Mouse (Mus musculus) left cerebral cortex, postnatal 4 days (tissue): ENCODE results near the gene Zfp553. TPM values are rescaled to one million over a fixed set of nuclear protein-coding genes. Genes with fewer than 3 reads are reported as not detected.
A peak's percentile ranks its signal among the peaks of the same experiment; 100 is the strongest.

Source experiments
- DNase-seq: peaks from one replicate; pipeline ENCODE4 v3.0.0-alpha.2; 2022
- intact Hi-C: fragments of 180-260 bp; cut with DNase I; formaldehyde crosslinking; loops from one replicate; pipeline ENCODE4 v1.15.1; 2025
- total RNA-seq, 2 experiments: library from RNA; stranded (reverse); gene quantifications; 2 replicates each; pipeline ENCODE4 v1.2.3; 2021

Zfp553 gene
- total RNA-seq, 2 experiments from 2014 or later = 28.4 to 28.8 TPM

DNA sequence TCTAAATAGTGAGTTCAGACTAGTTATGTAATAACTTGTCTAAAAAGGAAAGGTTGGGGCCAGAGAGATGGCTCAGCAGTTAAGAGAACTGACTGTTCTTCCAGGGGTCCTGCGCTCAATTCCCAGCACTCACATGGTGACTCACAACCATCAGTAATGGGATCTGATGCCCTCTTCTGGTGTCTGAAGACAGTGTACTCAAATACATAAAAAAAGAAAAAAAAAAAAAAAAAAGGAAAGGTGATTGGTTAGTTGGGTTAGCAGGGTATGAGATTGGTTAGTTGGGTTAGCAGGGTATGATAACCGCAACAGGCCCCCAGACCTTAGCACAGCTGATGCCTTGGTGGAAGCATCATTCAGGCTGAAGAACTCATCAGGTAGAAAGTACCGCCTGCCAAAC is 30.7 kb downstream of the Zfp553 start:
- intact Hi-C loops = no loop called here
- DNase-seq = no peak

DNA sequence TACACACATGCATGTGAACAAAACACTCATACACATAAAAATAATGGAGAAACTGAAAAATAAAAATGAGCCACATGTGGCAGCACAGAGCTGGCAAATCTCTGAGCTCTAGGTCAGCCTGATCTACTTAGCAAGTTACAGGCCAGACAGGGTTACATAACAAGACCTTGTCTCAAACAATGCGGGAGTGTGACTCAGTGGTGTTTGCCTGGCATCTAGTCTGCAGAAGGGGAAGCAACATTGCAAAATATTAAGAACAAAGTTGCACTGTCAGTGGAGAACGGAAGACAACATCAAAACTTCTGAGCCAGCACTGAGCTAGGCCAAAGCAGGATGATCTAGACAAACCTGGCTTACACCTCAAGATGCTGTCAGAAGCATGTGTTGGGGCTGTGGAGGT is 37.4 kb downstream of the Zfp553 start:
- DNase-seq = no peak
- intact Hi-C loops = no loop called here

DNA sequence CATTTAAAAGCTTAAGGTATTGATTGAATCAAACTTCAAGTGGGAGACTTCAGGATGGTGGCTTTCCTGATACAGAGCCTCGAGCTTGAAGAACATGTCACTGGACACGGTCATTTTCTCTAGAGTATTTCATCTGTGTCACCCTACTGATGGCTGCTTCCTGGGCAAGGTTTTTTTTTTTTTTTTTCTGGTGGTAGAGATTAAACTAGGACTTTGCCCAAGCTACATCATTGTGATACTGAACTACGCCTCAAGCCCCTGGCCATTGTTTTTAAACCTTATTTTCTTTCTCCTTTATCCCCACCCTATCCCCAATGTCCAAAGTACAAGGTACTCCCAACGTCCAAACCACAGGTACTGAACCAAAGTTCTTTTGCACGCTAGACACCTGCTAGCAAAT is 37.8 kb downstream of the Zfp553 start:
- intact Hi-C loops = no loop called here
- no peak for DNase-seq

DNA sequence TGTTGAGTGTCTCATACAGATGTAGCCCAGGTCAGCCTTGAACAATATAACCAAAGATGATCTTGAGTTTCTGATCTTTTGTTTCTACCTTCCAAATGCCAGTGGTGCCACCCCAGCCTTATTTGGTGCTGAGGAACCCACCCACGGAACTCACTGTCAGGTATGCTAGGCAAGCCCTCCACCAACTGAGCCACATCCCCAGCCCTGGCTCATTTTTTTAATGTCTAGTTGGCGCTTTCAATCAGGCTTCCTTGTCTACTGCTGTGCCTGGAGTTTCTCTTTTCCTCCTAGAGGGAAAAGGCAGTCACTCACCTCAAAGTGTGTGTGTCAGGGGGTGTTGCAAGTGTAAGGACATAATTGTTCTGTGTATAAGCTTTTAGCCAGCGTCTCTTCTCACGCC is 38.2 kb downstream of the Zfp553 start:
- intact Hi-C loops = no loop called here
- no peak for DNase-seq

DNA sequence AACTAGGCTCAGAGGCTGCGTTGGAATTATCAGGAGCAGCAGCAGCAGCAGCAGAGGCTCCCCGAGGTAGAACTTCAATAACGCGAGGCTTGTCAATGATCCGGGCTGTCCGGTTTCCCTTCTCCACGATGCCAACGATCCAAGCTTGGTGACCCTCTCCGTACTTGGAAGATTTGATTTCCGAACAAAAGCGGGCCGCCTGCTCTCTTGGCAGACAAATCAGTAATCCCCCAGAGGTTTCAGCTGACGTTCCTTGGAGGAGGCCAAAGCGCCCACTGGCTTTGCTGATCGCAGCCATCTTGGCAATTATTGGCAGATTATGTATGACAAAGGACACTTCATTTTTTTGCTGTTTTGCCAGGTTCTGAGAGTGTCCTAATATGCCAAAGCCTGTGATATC is 39.7 kb downstream of the Zfp553 start:
- intact Hi-C loops = no loop called here
- no peak for DNase-seq

DNA sequence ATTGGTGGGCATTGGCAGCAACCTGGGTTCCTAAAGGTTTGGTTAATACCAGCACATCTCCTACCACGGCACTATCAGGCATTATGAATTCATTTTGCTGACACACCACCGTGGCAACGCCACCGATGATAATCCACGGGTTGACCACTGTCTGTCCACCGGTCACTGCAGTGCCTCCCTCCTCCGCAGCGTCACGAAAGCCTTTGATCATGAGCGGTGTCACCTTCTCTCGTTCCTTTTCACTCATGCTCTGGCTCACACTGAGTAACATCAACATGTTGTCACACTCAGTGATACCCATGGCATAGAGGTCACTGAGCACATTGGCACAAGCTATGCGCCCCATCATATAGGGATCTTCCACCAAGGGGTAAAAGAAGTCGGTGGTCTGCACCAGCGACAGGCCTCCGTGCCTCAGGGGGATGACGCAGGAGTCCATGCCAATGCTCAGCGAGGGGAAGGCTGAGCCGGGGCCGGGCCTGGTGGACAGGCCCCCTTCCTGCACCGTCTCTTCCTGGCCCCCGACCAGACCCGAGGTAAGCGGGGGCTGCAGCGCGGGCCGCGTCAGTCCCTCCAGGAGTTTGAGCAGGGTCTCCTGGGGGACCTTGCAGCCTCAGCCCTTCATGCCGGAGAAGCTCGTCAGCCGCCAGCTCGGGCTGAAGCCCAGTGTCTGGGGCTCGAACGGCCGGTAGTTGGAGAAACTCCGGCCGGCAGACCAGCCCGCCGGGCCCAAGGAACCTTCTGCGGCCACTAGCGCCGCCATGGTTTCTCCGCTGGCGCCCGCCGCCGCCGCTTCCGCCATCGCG is 40.5 kb downstream of the Zfp553 start:
- intact Hi-C loops = no loop called here

DNA sequence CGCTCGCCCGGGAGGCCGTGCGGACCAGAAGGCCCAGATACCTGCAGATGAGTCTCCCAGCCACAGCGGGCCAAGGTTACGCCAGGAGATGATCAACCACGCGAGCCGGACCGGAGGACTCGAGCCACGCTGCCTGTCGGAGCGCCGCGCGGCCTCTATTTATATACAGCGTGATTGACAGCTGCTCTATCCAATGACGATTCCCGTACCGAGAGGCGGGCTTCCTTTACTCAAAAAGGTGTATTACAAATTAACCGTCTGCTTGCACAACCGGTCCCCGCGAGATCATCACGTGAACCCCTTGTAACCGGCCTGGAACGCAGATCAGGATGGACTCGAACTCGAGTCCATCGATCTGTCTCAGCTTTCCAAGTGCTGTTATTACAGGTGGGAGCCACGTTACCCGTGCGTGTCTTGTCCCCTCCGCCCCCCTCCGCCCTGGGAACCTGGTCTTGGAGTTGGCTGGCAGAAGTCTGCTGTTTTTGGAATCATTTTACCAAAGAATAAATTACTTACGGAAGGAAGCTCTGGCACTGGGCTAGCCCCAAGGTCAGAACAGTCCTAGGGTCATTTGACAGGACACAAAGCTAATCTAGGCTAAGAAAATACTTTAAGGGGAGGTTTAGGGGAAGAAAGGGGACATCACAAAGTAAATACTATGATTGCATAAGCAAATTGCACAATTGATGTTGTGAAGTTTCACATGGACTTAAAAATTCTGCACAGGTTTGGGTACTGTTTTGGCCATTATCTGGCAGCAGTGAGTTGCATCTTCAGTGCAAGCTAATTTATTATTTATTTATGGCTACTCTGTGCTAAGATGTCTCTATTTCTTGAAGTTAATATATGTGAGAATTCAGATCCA is 41.3 kb downstream of the Zfp553 start, which contains the start of gene Sephs2:
Gene Sephs2 (minus strand): TSS at position 131 of the 865 bp plus-strand sequence.
- DNase-seq = peak; percentile 88
- intact Hi-C loops = no loop called here

More for the DNA sequence above, 40.5 kb downstream of the Zfp553 start:
- peak; percentile 62 for DNase-seq

DNA sequence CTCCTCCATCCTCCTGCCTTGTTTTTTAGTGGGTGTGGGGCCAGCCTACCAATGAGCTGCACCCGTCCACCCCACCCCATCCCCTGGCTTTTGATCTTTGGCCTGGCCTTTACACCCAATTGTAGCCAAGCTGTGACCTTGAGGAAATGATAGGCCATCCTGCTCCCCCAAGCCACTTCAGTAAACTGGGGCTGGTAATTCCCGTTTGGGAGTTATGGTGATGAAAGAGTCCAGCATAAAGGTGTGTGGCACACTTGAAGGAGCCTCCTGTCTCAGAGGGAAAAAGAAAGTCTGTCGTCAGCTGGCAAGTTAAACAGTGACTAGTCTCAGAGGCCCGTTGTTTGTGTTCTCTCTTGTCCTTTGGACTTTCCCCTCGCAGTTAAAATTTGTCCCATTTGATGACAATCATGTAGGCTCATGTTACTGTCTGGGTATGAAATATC is 43.7 kb downstream of the Zfp553 start:
- intact Hi-C loops = no loop called here

DNA sequence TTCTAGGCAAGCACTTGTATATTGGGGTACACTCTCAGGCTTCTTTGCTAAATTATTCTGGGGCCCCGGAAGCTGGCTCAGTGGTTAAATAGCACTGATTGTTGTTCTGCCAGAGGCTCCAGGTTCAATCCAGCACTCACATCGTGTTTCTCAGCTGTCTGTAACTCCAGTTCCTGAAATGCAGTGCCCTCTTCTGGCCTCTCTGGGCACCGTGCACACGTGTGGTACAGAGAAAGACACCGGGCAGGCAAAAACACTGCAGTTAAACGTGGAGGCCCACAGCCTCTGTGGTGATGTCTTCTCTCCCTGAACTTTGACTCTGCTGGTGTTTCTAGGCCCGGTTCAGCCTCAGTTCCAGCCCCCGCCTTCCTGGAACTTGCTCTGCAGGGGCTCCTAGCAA is 45.5 kb downstream of the Zfp553 start:
- intact Hi-C loops = no loop called here
- peak; percentile 46 for DNase-seq

More for the DNA sequence above, 43.7 kb downstream of the Zfp553 start:
- no peak for DNase-seq

DNA sequence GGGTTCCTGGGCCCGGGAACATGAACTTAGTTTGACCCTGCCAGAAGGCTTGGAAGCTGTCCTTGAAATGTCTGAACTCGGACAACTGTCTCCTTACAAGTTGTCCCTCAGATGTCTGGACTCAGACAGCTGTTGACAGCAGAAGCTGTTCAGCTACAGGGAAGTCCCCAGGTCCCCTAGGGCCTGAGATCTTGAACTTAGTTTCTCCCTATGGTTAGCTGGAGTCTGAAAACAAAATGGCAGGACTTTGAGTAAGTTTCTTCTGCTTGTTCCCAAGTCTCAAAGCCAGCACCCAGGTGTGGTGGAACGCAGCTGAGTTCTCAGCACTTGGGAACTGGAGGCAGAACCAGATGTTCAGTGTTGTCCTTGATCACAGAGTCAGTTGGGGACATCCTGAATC is 47.2 kb downstream of the Zfp553 start:
- intact Hi-C loops = no loop called here

DNA sequence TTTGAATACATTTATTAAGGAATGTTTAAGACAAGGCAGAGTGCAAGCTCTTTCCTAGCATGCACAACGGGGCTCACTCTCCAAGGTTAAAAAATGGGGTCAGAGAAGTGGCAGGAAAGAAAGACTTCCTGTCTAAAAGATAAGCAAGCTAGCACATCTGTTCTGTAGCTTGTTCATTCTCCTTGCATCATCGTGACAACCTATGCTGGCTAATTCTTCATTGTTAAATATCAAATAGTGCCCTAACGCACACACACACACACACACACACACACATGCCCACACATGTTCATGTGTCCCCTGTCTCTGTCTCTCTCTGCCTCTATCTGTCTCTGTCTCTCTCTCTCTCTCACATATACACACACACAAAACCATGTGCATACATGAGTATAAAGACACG is 48.3 kb downstream of the Zfp553 start:
- intact Hi-C loops = no loop called here

More for the DNA sequence above, 47.2 kb downstream of the Zfp553 start:
- DNase-seq = no peak

DNA sequence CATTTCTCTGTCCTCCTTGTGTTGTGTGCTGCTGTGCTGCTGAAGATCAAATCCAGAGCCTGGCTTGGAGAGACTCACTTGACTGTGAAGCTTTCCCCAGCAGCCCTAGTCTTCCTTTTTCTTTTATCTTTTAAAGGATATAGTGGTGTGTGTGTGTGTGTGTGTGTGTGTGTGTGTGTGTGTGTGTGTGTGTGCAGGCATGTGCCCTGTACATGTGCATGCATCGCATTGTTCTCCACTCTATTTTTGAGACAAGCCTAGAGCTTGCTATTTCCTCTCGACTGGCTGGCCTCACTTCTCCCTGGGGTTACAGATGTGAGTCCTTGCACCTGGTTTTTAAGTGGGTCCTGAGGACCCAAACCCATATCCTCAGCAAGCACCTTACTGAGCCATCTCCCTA is 49.3 kb downstream of the Zfp553 start:
- intact Hi-C loops = no loop called here
- no peak for DNase-seq

More for the DNA sequence above, 48.3 kb downstream of the Zfp553 start:
- DNase-seq = no peak

DNA sequence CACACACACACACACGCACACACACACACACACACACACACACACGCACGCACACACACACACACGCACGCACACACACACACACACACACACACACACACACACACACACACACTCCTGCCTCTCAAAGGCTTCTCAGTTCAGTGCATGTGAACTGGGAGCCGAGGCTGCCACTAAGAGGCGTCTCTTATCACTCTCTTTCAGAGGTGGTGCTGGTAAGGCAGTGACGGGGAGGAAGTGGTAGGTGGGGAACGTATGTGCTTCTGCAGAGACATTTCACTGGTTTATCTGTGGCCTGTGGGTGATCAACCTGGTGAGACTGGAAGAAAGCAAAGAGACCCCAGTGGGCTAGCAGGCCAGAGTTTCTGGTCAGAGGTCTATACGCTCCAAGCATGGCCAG is 52.3 kb downstream of the Zfp553 start:
- intact Hi-C loops = no loop called here
- no peak for DNase-seq

Other genes with a start within 250 kb of the Zfp553 start
- gene Mvp, start 218.4 kb upstream of the Zfp553 start, total RNA-seq = 1 to 10 TPM; 5.4 to 6.0 TPM
- 1 to 10 TPM in 1 of 2 experiments, not detected in 1; 1.6 TPM for gene Pagr1b, start 216.6 kb upstream of the Zfp553 start, total RNA-seq
- 10 to 100 TPM; 10.2 to 15.4 TPM for gene Pagr1a, start 215.7 kb upstream of the Zfp553 start, total RNA-seq
- 10 to 100 TPM; 36.7 to 48.6 TPM for gene Gm42742, start 212.0 kb upstream of the Zfp553 start, total RNA-seq
- 100 to 1,000 TPM; 132 to 136 TPM for gene Prrt2, start 211.8 kb upstream of the Zfp553 start, total RNA-seq
- gene Maz, start 206.0 kb upstream of the Zfp553 start, total RNA-seq = 100 to 1,000 TPM; 322 to 334 TPM
- gene Kif22, start 190.6 kb upstream of the Zfp553 start, total RNA-seq = 10 to 100 TPM; 10.4 to 12.5 TPM
- gene Zg16, start 145.7 kb upstream of the Zfp553 start, total RNA-seq = not detected
- gene AI467606, start 141.7 kb upstream of the Zfp553 start, total RNA-seq = under 1 TPM; 0.77 to 0.90 TPM
- under 1 TPM in 1 of 2 experiments, not detected in 1; 0.18 TPM for gene Qprt, start 110.8 kb upstream of the Zfp553 start, total RNA-seq
- gene Spn, start 95.2 kb upstream of the Zfp553 start, total RNA-seq = under 1 TPM; 0.22 to 0.74 TPM
- 10 to 100 TPM; 65.8 to 78.8 TPM for gene Cd2bp2, start 37.0 kb upstream of the Zfp553 start, total RNA-seq
- gene Tbc1d10b, start 24.6 kb upstream of the Zfp553 start, total RNA-seq = 10 to 100 TPM; 73.8 to 78.8 TPM
- gene Mylpf, start 24.2 kb upstream of the Zfp553 start, total RNA-seq = 1 to 10 TPM in 1 of 2 experiments, not detected in 1; 1.2 TPM
- 1 to 10 TPM; 7.9 to 8.8 TPM for gene Sept1, start 69 bp downstream of the Zfp553 start, total RNA-seq
- gene Zfp771, start 11.2 kb downstream of the Zfp553 start, total RNA-seq = 10 to 100 TPM; 54.9 to 64.5 TPM
- 10 to 100 TPM; 49.8 to 63.1 TPM for gene Dctpp1, start 27.6 kb downstream of the Zfp553 start, total RNA-seq
- gene Sephs2, start 41.0 kb downstream of the Zfp553 start, total RNA-seq = 10 to 100 TPM; 42.6 to 42.9 TPM
- gene Itgal, start 63.2 kb downstream of the Zfp553 start, total RNA-seq = 1 to 10 TPM; 1.2 to 1.6 TPM
- 10 to 100 TPM; 20.3 to 22.0 TPM for gene Zfp768, start 112.5 kb downstream of the Zfp553 start, total RNA-seq
- gene Zfp747, start 143.0 kb downstream of the Zfp553 start, total RNA-seq = 1 to 10 TPM; 7.9 to 8.9 TPM
- 1 to 10 TPM; 2.8 to 3.0 TPM for gene 9130019O22Rik, start 154.1 kb downstream of the Zfp553 start, total RNA-seq
- 1 to 10 TPM; 4.6 to 7.6 TPM for gene E430018J23Rik, start 160.6 kb downstream of the Zfp553 start, total RNA-seq
- 1 to 10 TPM; 4.3 to 4.4 TPM for gene Zfp764, start 173.8 kb downstream of the Zfp553 start, total RNA-seq
- 10 to 100 TPM; 11.3 to 12.6 TPM for gene Zfp688, start 189.0 kb downstream of the Zfp553 start, total RNA-seq
- 1 to 10 TPM; 9.5 to 9.7 TPM for gene Zfp689, start 216.1 kb downstream of the Zfp553 start, total RNA-seq
- 10 to 100 TPM; 35.4 to 35.6 TPM for gene Prr14, start 226.6 kb downstream of the Zfp553 start, total RNA-seq
- gene Fbrs, start 246.1 kb downstream of the Zfp553 start, total RNA-seq = 10 to 100 TPM; 70.8 to 71.2 TPM